Mouse (Mus musculus) myocyte (in vitro differentiated cells): ENCODE measurements around the gene Luc7l.

Experiments used
- E2F4 ChIP-seq: IDR thresholded peaks from one replicate; pipeline ENCODE4 v1.6.1; 2011; ENCODE audit warnings: mild to moderate bottlenecking, control low read depth, moderate library complexity; ENCODE audit not compliant: insufficient read depth
- MAX ChIP-seq: IDR thresholded peaks from one replicate; pipeline ENCODE4 v1.6.1; 2011; ENCODE audit warnings: low read depth, mild to moderate bottlenecking, control low read depth
- MYOG ChIP-seq, 3 experiments: IDR thresholded peaks; one replicate each; pipeline ENCODE4 v1.6.1; 2011; ENCODE audit warnings: control low read depth in 2 of 3, low read depth in 2 of 3, mild to moderate bottlenecking in 2 of 3; ENCODE audit not compliant: insufficient read length in 2 of 3, control insufficient read depth in 1 of 3, insufficient read depth in 1 of 3
- POLR2A ChIP-seq: IDR thresholded peaks from one replicate; pipeline ENCODE4 v1.6.1; 2011; ENCODE audit warnings: low read depth, mild to moderate bottlenecking, control low read depth, moderate library complexity; ENCODE audit not compliant: insufficient read length
- POLR2AphosphoS2 ChIP-seq: IDR thresholded peaks from one replicate; pipeline ENCODE4 v1.6.1; 2011; ENCODE audit warnings: low read depth, control low read depth; ENCODE audit not compliant: insufficient read length
- TCF12 ChIP-seq: IDR thresholded peaks from one replicate; pipeline ENCODE4 v1.6.1; 2011; ENCODE audit warnings: mild to moderate bottlenecking, control low read depth; ENCODE audit not compliant: poor library complexity, insufficient read depth, severe bottlenecking
- TCF3 ChIP-seq: IDR thresholded peaks from one replicate; pipeline ENCODE4 v1.6.1; 2011; ENCODE audit warnings: low read depth, control low read depth; ENCODE audit not compliant: insufficient read length
- USF1 ChIP-seq: IDR thresholded peaks from one replicate; pipeline ENCODE4 v1.6.1; 2011; ENCODE audit warnings: low read depth, mild to moderate bottlenecking, control low read depth, moderate library complexity

- TF ChIP-seq E2F4 (no peak), POLR2A (no peak), MYOG (IDR thresholded peaks at IDR 0.05; ENCODE audit: control insufficient read depth in 1 of 3, insufficient read depth in 1 of 3, insufficient read length in 2 of 3, low read depth in 2 of 3) (no peak), USF1 (no peak), TCF12 (no peak), TCF3 (no peak), MAX (no peak), POLR2AphosphoS2 (no peak)
These were observed 9.1 kb upstream of the Luc7l start for GRCm38 (mm10) chr17:26243471-26244100.
